Mouse (Mus musculus) left cerebral cortex, adult 8-10 months (tissue): ENCODE data around the gene Usp27x. TPM values are rescaled to one million over a fixed set of nuclear protein-coding genes. Genes with fewer than 3 reads are reported as not detected.

Experiments
- DNase-seq, 2 experiments: peaks; one replicate each; pipeline ENCODE4 v3.0.0; 2022; ENCODE audit warnings: low spot score in 2 of 2
- total RNA-seq, 4 experiments: library from RNA; stranded (reverse); gene quantifications; 2 replicates each; pipeline ENCODE4 v1.2.4; 2022

Gene Usp27x
- total RNA-seq = 10 to 100 TPM; 13.2 to 15.4 (median 14.1) TPM

DNA sequence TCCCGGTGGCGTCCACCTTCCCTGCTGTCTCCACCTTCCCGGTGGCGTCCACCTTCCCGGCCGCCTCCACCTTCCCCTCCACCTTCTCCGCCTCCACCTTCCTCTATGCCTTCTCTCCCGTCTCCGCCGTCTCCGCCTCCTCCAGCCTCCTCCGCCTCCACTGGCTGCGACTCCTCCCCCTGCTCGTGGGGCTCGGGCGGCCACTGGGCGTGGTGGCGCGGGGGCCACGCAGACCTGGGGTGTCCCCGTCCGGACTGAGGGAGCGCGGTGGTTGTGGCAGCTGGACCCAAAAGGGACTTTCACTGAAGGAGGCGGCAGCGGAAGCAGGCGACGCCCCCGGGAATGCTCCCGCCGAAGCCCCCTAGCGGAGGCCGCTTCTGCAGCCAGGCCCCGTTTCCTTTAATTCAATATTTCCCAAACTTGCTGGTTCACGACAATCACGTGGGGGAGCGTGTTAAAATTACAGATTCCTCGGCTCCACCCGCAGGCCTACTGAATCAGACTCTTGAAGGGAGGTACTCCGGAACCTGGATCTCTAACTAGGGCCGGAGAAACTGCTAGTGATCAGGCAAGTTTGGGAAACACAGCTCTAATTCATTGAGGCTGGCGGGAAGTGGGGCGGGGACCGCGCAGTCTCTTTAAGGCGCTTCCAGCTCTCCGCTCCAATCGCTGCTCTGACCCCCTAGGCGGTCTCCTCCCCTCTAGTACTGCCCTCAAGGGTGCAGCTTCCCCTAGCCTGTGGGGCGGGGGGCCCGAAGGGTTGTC, at the start of gene Usp27x:
Gene Usp27x, minus strand, starts transcription at position 115 of the 765 bp plus-strand sequence.
- peak; percentile 54 to 66 for DNase-seq

GRCm38 (mm10) chrX:7422691-7423111, 47.1 kb upstream of the Usp27x start:
- DNase-seq = peak; percentile 50 to 52

GRCm38 (mm10) chrX:7422166-7422565, 46.5 kb upstream of the Usp27x start:
- no peak for DNase-seq

GRCm38 (mm10) chrX:7421016-7421415, 45.4 kb upstream of the Usp27x start:
- DNase-seq = peak in 1 of 2 experiments; percentile 64

- peak; percentile 33 to 84 for DNase-seq
Observed at GRCm38 (mm10) chrX:7416178-7416871, 40.7 kb upstream of the Usp27x start.

DNA sequence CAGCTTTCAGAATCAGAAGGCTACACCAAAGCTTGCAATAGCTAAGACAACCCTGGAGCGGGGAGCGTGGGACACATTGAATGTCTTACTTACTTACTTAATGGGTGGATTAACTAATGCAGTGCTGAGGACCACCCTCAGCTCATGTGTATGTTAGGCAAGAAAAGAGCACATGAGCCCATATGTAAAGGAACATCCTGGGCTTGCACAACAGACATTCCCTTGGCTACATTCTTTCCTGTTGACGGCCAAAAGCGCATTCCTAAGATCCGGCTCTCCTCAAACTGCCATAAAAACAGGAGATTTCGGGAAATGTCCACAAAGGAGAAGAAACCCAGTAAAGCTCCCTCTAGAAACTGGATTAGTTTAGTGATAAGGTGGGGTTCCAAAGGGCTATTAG, 39.7 kb upstream of the Usp27x start:
- DNase-seq = no peak

- DNase-seq = no peak
Observed at GRCm38 (mm10) chrX:7412239-7413033, 36.8 kb upstream of the Usp27x start.

DNA sequence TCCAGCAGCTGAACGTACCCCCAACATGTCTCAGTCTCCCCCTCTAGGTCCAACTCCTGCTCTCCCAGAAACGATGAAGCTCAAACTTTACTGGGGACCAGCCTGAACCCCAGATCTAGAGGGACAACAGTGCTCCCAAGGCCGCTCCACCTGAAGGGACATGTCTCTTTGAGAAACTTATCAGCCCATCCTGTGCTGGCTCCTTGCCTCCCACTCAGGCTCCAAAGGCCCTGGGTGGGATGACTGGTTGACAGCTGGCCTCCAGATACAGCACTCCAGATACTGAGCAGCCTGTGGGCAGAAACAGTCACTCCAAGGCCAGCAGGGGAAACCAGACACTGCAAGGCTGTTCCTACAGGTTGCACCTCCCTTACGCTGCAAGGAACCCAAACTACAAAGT, 956 bp upstream of the Usp27x start:
- no peak for DNase-seq

DNA sequence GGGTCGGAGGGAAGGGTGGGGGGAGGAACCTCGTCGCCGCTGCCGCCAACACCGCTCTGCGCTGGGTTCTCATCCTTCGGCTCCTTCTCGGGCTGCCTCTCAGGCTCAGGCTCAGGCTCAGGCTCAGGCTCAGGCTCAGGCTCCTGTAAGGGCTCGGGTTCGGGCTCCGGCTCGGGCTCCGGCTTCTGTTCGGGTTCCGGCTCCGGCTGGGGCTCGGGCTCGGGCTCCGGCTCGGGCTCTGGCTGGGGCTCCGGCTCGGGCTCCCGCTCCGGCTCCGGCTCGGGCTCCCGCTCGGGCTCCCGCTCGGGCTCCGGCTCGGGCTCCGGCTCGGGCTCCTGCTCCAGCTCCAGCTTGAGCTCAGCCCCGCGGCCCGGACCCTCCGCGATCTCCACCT, 311 bp downstream of the Usp27x start:
- DNase-seq = no peak

DNA sequence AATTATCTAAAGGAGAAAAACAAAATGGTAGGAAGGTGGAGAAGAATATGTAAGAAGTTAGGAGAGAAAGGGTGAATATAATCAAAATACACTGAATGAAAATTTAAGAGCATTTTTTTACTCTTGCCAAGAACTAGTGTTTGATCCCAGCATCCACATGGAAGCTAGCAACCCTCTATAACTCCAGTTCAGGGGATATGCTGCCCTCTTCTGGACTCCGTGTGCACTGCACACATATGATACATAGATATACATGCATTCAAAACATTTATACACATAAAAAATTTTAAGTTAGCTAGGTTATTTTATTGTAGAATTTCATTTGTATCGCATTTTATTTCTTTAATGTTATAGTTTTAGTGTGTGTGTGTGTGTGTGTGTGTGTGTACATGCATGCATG, 50.2 kb downstream of the Usp27x start:
- no peak for DNase-seq

DNA sequence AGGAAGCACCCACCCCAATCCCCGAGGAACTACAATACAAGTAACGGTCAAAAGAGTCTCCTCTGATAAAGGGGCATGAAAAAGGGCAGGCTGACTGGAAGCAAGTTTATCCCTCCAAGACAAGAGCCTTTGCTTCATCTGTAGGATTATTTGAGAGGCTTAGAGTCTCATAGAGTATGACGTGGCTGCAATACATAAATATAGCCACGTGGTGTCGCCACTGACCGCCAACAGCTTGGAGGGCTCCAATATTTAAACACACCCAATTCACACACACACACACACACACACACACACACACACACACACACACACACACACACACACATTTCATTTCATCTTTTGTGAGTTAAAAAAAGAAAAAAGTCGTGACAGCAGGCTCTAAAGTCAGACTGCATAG, 53.3 kb downstream of the Usp27x start:
- DNase-seq = peak; percentile 36 to 56

Other genes starting within 250 kb of the Usp27x start
- gene Clcn5, start 56.5 kb downstream of the Usp27x start, total RNA-seq = 10 to 100 TPM in 1 of 4 experiments, 1 to 10 TPM in 3; 8.3 to 10.4 (median 9.2) TPM
- gene Foxp3, start 197.8 kb upstream of the Usp27x start, total RNA-seq = under 1 TPM in 1 of 4 experiments, not detected in 3; 0.18 TPM
- gene Ppp1r3f, start 198.5 kb upstream of the Usp27x start, total RNA-seq = 10 to 100 TPM; 21.4 to 30.0 (median 22.8) TPM
- 10 to 100 TPM; 25.5 to 31.1 (median 29.7) TPM for gene Ccdc22, start 229.7 kb upstream of the Usp27x start, total RNA-seq
- gene Cacna1f, start 231.3 kb upstream of the Usp27x start, total RNA-seq = under 1 TPM in 3 of 4 experiments, not detected in 1; 0.07 to 0.14 (median 0.11) TPM